Mouse (Mus musculus): ENCODE results near the gene Xrra1. TPM values are rescaled to one million over a fixed set of nuclear protein-coding genes. Genes with fewer than 3 reads are reported as not detected.
A peak's percentile ranks its signal among the peaks of the same experiment; 100 is the strongest.

Xrra1 gene
- polyA plus RNA-seq, 1 experiment = 0.03 TPM

GRCm38 (mm10) chr7:99824649-99825483 lies 34.0 kb upstream of the Xrra1 start:
- peaks cover 69% of the 10 kb centered on the region for H3K4me1 ChIP-seq (ENCODE audit: control insufficient read depth)
- peaks cover 50% of the 10 kb centered on the region for H3K36me3 ChIP-seq (ENCODE audit: control insufficient read depth)
- H3K4me3 ChIP-seq (replicated peaks) = peak overlapping the region; percentile 68
- no peaks in the 10 kb centered on the region for H3K27me3 ChIP-seq (ENCODE audit: control insufficient read depth)
- H3K9me3 ChIP-seq (ENCODE audit: control insufficient read depth, low read length) = no peaks in the 10 kb centered on the region
- no peak; the same call in 2 of the 3 replicates for TF ChIP-seq TAL1 (IDR thresholded peaks at IDR 0.05; ENCODE audit: low read length)
- peak; percentile 55 for TF ChIP-seq GATA1 (IDR thresholded peaks at IDR 0.05; ENCODE audit: low read length)

- TF ChIP-seq TAL1 (IDR thresholded peaks at IDR 0.05; ENCODE audit: low read length) = no peak
- TF ChIP-seq GATA1 (IDR thresholded peaks at IDR 0.05; ENCODE audit: low read length) = no peak
- no peaks in the 10 kb centered on the region for H3K9me3 ChIP-seq (ENCODE audit: control insufficient read depth, low read length)
- H3K4me1 ChIP-seq (ENCODE audit: control insufficient read depth) = peaks cover 69% of the 10 kb centered on the region
- H3K36me3 ChIP-seq (ENCODE audit: control insufficient read depth) = peaks cover 50% of the 10 kb centered on the region
- peak overlapping the region; percentile 68 for H3K4me3 ChIP-seq (replicated peaks)
- H3K27me3 ChIP-seq (ENCODE audit: control insufficient read depth) = no peaks in the 10 kb centered on the region
These were observed 33.4 kb upstream of the Xrra1 start for GRCm38 (mm10) chr7:99825511-99825910.

GRCm38 (mm10) chr7:99826096-99826495 lies 32.8 kb upstream of the Xrra1 start:
- no peaks in the 10 kb centered on the region for H3K9me3 ChIP-seq (ENCODE audit: control insufficient read depth, low read length)
- H3K27me3 ChIP-seq (ENCODE audit: control insufficient read depth) = no peaks in the 10 kb centered on the region
- H3K4me3 ChIP-seq (replicated peaks) = peak overlapping the region; percentile 68
- H3K4me1 ChIP-seq (ENCODE audit: control insufficient read depth) = peaks cover 69% of the 10 kb centered on the region
- peaks cover 50% of the 10 kb centered on the region for H3K36me3 ChIP-seq (ENCODE audit: control insufficient read depth)
- TF ChIP-seq TAL1 (IDR thresholded peaks at IDR 0.05; ENCODE audit: low read length) (no peak), GATA1 (IDR thresholded peaks at IDR 0.05; ENCODE audit: low read length) (no peak)

- no peaks in the 10 kb centered on the region for H3K9me3 ChIP-seq (ENCODE audit: control insufficient read depth, low read length)
- no peaks in the 10 kb centered on the region for H3K27me3 ChIP-seq (ENCODE audit: control insufficient read depth)
- peaks cover 55% of the 10 kb centered on the region for H3K4me1 ChIP-seq (ENCODE audit: control insufficient read depth)
- H3K36me3 ChIP-seq (ENCODE audit: control insufficient read depth) = peaks cover 32% of the 10 kb centered on the region
- peak within 1 kb of the TSS; percentile 68 for H3K4me3 ChIP-seq (replicated peaks)
- TF ChIP-seq TAL1 (IDR thresholded peaks at IDR 0.05; ENCODE audit: low read length) = no peak
- TF ChIP-seq GATA1 (IDR thresholded peaks at IDR 0.05; ENCODE audit: low read length) = no peak
These were observed 30.8 kb upstream of the Xrra1 start, which contains the start of gene Neu3 for GRCm38 (mm10) chr7:99828083-99828570. Neu3 (minus strand) TSS chr7:99828417.

GRCm38 (mm10) chr7:99833115-99833845 lies 25.6 kb upstream of the Xrra1 start:
- no peaks in the 10 kb centered on the region for H3K27me3 ChIP-seq (ENCODE audit: control insufficient read depth)
- H3K4me1 ChIP-seq (ENCODE audit: control insufficient read depth) = peaks cover 14% of the 10 kb centered on the region
- TF ChIP-seq GATA1 (IDR thresholded peaks at IDR 0.05; ENCODE audit: low read length) (no peak), TAL1 (IDR thresholded peaks at IDR 0.05; ENCODE audit: low read length) (no peak)
- H3K9me3 ChIP-seq (ENCODE audit: control insufficient read depth, low read length) = no peaks in the 10 kb centered on the region
- no peak overlapping the region for H3K4me3 ChIP-seq (replicated peaks)
- H3K36me3 ChIP-seq (ENCODE audit: control insufficient read depth) = peaks cover 27% of the 10 kb centered on the region

- Histone ChIP-seq H3K9me3 (ENCODE audit: control insufficient read depth, low read length) (no peaks in the 10 kb centered on the region), H3K4me3 (replicated peaks) (no peak overlapping the region), H3K4me1 (ENCODE audit: control insufficient read depth) (peaks cover 12% of the 10 kb centered on the region), H3K36me3 (ENCODE audit: control insufficient read depth) (peaks cover 32% of the 10 kb centered on the region), H3K27me3 (ENCODE audit: control insufficient read depth) (no peaks in the 10 kb centered on the region)
- TF ChIP-seq GATA1 (IDR thresholded peaks at IDR 0.05; ENCODE audit: low read length) = no peak
- TF ChIP-seq TAL1 (IDR thresholded peaks at IDR 0.05; ENCODE audit: low read length) = no peak
These were observed 25.1 kb upstream of the Xrra1 start for GRCm38 (mm10) chr7:99833846-99834222.

- Histone ChIP-seq H3K9me3 (ENCODE audit: control insufficient read depth, low read length) (no peaks in the 10 kb centered on the region), H3K36me3 (ENCODE audit: control insufficient read depth) (peaks cover 38% of the 10 kb centered on the region), H3K4me3 (replicated peaks) (no peak overlapping the region), H3K4me1 (ENCODE audit: control insufficient read depth) (peaks cover 12% of the 10 kb centered on the region), H3K27me3 (ENCODE audit: control insufficient read depth) (no peaks in the 10 kb centered on the region)
- TF ChIP-seq TAL1 (IDR thresholded peaks at IDR 0.05; ENCODE audit: low read length) (no peak), GATA1 (IDR thresholded peaks at IDR 0.05; ENCODE audit: low read length) (no peak)
These were observed 24.5 kb upstream of the Xrra1 start for GRCm38 (mm10) chr7:99834314-99834853.

- H3K36me3 ChIP-seq (ENCODE audit: control insufficient read depth) = peaks cover 62% of the 10 kb centered on the region
- no peak overlapping the region for H3K4me3 ChIP-seq (replicated peaks)
- H3K27me3 ChIP-seq (ENCODE audit: control insufficient read depth) = no peaks in the 10 kb centered on the region
- H3K4me1 ChIP-seq (ENCODE audit: control insufficient read depth) = peaks cover 28% of the 10 kb centered on the region
- no peak for TF ChIP-seq GATA1 (IDR thresholded peaks at IDR 0.05; ENCODE audit: low read length)
- TF ChIP-seq TAL1 (IDR thresholded peaks at IDR 0.05; ENCODE audit: low read length) = no peak
- no peaks in the 10 kb centered on the region for H3K9me3 ChIP-seq (ENCODE audit: control insufficient read depth, low read length)
These were observed 22.1 kb upstream of the Xrra1 start for GRCm38 (mm10) chr7:99836781-99837180.
